Mouse (Mus musculus) myocyte (in vitro differentiated cells): ENCODE results near the gene Cyfip2. TPM values are rescaled to one million over a fixed set of nuclear protein-coding genes. Genes with fewer than 3 reads are reported as not detected.

Experiments
- H3K27me3 ChIP-seq: one replicate; pipeline ENCODE4 v1.6.1; 2011; ENCODE audit not compliant: control insufficient read depth, insufficient read depth, insufficient read length
- H3K36me3 ChIP-seq: one replicate; pipeline ENCODE4 v1.6.1; 2011; ENCODE audit not compliant: control insufficient read depth, insufficient read depth
- H3K4me2 ChIP-seq: one replicate; pipeline ENCODE4 v1.6.1; 2011; ENCODE audit warnings: low read depth, control low read depth
- H3K4me3 ChIP-seq: one replicate; pipeline ENCODE4 v1.5.1; 2011; ENCODE audit warnings: mild to moderate bottlenecking, control low read depth, moderate library complexity
- H3K79me2 ChIP-seq: one replicate; pipeline ENCODE4 v1.6.1; 2011; ENCODE audit not compliant: control insufficient read depth, insufficient read depth
- H3ac ChIP-seq: one replicate; pipeline ENCODE4 v1.6.1; 2011; ENCODE audit not compliant: control insufficient read depth, insufficient read length
- CEBPB ChIP-seq: IDR thresholded peaks from 2 replicates; pipeline ENCODE4 v1.6.1; 2011; ENCODE audit warnings: mild to moderate bottlenecking, moderate library complexity; ENCODE audit not compliant: poor library complexity, insufficient read depth, severe bottlenecking
- E2F4 ChIP-seq: IDR thresholded peaks from one replicate; pipeline ENCODE4 v1.6.1; 2011; ENCODE audit warnings: mild to moderate bottlenecking, control low read depth, moderate library complexity; ENCODE audit not compliant: insufficient read depth
- MAX ChIP-seq: IDR thresholded peaks from one replicate; pipeline ENCODE4 v1.6.1; 2011; ENCODE audit warnings: low read depth, mild to moderate bottlenecking, control low read depth
- MYOD1 ChIP-seq, 3 experiments: IDR thresholded peaks; one replicate each; pipeline ENCODE4 v1.6.1; 2011; ENCODE audit warnings: control low read depth in 2 of 3, low read depth in 2 of 3, mild to moderate bottlenecking in 2 of 3, moderate library complexity in 1 of 3; ENCODE audit not compliant: insufficient read length in 2 of 3, control insufficient read depth in 1 of 3
- MYOG ChIP-seq, 3 experiments: IDR thresholded peaks; one replicate each; pipeline ENCODE4 v1.6.1; 2011; ENCODE audit warnings: control low read depth in 2 of 3, low read depth in 2 of 3, mild to moderate bottlenecking in 2 of 3; ENCODE audit not compliant: insufficient read length in 2 of 3, control insufficient read depth in 1 of 3, insufficient read depth in 1 of 3
- POLR2A ChIP-seq: IDR thresholded peaks from one replicate; pipeline ENCODE4 v1.6.1; 2011; ENCODE audit warnings: low read depth, mild to moderate bottlenecking, control low read depth, moderate library complexity; ENCODE audit not compliant: insufficient read length
- POLR2AphosphoS2 ChIP-seq: IDR thresholded peaks from one replicate; pipeline ENCODE4 v1.6.1; 2011; ENCODE audit warnings: low read depth, control low read depth; ENCODE audit not compliant: insufficient read length
- REST ChIP-seq: IDR thresholded peaks from one replicate; pipeline ENCODE4 v1.6.1; 2011; ENCODE audit warnings: mild to moderate bottlenecking, control low read depth, moderate library complexity; ENCODE audit not compliant: insufficient read depth, insufficient read length
- SRF ChIP-seq: IDR thresholded peaks from one replicate; pipeline ENCODE4 v1.6.1; 2011; ENCODE audit warnings: low read depth; ENCODE audit not compliant: control insufficient read depth, insufficient read length
- TCF12 ChIP-seq: IDR thresholded peaks from one replicate; pipeline ENCODE4 v1.6.1; 2011; ENCODE audit warnings: mild to moderate bottlenecking, control low read depth; ENCODE audit not compliant: poor library complexity, insufficient read depth, severe bottlenecking
- TCF3 ChIP-seq: IDR thresholded peaks from one replicate; pipeline ENCODE4 v1.6.1; 2011; ENCODE audit warnings: low read depth, control low read depth; ENCODE audit not compliant: insufficient read length
- USF1 ChIP-seq: IDR thresholded peaks from one replicate; pipeline ENCODE4 v1.6.1; 2011; ENCODE audit warnings: low read depth, mild to moderate bottlenecking, control low read depth, moderate library complexity
- polyA plus RNA-seq: library from polyadenylated mRNA; unstranded; fragments of >200 nt; fragmentation: generic; extraction: Trizol; gene quantifications from one replicate; pipeline ENCODE4 v1.2.1, GENCODE M21; 2012; ENCODE audit warnings: missing spikeins

Cyfip2 gene
- polyA plus RNA-seq, 1 experiment, result 16.9 TPM

DNA sequence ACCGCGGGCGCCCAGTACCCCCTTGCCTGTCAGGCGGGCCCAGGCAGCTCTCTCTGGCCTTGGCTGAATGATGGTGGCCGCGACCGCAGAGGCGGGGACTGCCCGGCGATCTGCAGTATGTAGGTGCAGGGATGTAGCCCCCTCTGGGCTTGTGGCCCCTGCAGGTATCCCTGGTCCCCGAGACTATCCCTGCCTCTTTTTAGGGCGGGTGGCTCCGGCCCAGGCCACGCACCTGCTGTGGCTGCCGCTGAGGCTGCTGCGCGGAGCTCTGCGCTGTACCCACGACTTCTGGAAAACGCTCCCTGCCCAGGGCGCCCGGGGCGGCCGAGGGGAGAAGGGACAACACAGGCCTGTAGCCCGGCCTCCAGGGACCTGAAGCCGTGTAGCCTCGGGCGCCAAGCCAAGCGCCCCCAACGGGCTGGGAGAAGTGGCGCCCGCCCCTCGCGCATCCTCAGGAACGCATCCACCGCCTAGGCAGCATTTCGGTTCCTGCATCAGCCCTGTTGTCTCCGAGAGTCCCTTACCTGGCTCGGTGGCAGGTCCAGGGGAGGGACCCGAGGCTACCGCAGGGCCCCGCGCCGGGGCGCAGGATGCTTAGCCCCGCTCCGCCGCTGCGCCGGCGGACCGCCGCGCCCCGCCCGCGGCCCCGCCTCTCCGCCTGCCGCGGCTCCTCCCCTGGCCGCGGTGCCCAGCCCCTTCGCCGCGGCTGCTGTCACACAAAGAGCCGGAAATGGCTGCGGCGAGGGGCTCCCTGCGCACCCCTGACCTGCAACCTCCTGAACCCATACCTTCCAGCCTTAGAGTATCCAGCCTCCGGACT, 746 bp downstream of the Cyfip2 start:
- no peak overlapping the region for H3ac ChIP-seq
- peaks cover 3% of the 10 kb centered on the region for H3K79me2 ChIP-seq
- TF ChIP-seq POLR2A (peak; percentile 26), CEBPB (no peak), E2F4 (no peak), SRF (no peak), MYOD1 (IDR thresholded peaks at IDR 0.05; ENCODE audit: control insufficient read depth in 1 of 3, insufficient read length in 2 of 3, low read depth in 2 of 3) (peak in 1 of 3 experiments; percentile 30), MYOG (IDR thresholded peaks at IDR 0.05; ENCODE audit: control insufficient read depth in 1 of 3, insufficient read depth in 1 of 3, insufficient read length in 2 of 3, low read depth in 2 of 3) (no peak), POLR2AphosphoS2 (no peak)
- peak overlapping the region; percentile 94 for H3K4me2 ChIP-seq
- H3K4me3 ChIP-seq, result peak overlapping the region; percentile 25
- peaks cover 6% of the 10 kb centered on the region for H3K27me3 ChIP-seq
- no peaks in the 10 kb centered on the region for H3K36me3 ChIP-seq

DNA sequence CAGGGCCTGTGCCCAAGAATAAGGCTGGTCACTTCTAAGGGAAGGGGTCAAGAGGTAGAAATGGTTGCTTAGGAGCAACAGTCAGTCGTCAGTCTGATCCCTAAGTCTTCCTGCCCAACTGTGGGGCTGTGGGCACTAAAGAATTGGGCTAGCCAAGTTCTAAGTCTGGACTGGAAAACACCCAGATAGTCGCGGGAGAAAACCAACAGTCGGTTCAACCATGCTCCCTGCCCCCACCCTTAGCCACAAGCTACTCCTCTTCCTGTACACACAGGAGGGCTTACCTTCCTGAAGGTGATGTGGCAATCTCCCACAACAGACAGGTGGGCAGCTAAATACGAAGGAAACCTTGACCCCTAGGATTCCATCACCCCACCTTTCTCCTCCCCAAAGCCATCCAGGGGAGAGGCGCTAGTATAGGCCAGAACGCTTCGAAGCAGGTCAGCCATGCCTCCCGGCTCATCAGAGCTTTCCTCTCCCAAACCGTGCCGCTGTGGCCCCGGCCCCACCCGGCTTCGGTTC, 1.4 kb downstream of the Cyfip2 start:
- Histone ChIP-seq H3K4me2 (peak overlapping the region; percentile 94), H3ac (no peak overlapping the region), H3K79me2 (peaks cover 3% of the 10 kb centered on the region), H3K4me3 (peak overlapping the region; percentile 25), H3K27me3 (peaks cover 6% of the 10 kb centered on the region), H3K36me3 (no peaks in the 10 kb centered on the region)
- TF ChIP-seq MYOG (IDR thresholded peaks at IDR 0.05; ENCODE audit: control insufficient read depth in 1 of 3, insufficient read depth in 1 of 3, insufficient read length in 2 of 3, low read depth in 2 of 3), result no peak

DNA sequence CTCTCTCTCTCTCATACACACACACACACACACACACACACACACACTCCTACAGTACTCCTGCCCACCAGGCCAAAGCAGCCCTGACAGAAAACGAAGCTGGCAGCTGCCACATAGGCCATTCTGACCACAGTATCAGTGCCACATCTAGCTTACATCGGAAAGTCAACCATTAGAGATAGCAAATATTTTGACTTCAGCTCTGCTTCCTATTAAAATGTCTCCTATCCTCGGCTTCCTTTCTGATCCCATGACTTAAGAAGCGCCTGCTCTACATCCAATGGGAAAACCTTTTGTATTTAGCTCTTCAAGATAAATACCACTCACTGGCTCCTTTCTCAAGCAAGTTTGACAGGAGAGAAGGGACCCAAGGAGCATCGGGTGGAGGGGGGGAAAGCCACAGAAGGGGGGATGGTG, 2.0 kb downstream of the Cyfip2 start:
- Histone ChIP-seq H3K27me3 (peaks cover 6% of the 10 kb centered on the region), H3K4me2 (peak overlapping the region; percentile 12), H3K4me3 (peak overlapping the region; percentile 25), H3ac (no peak overlapping the region), H3K36me3 (no peaks in the 10 kb centered on the region), H3K79me2 (peaks cover 3% of the 10 kb centered on the region)
- no peak for TF ChIP-seq REST
- no peak for TF ChIP-seq TCF3
- no peak for TF ChIP-seq USF1
- no peak for TF ChIP-seq MYOD1 (IDR thresholded peaks at IDR 0.05; ENCODE audit: control insufficient read depth in 1 of 3, insufficient read length in 2 of 3, low read depth in 2 of 3)
- TF ChIP-seq MYOG (IDR thresholded peaks at IDR 0.05; ENCODE audit: control insufficient read depth in 1 of 3, insufficient read depth in 1 of 3, insufficient read length in 2 of 3, low read depth in 2 of 3), result no peak

DNA sequence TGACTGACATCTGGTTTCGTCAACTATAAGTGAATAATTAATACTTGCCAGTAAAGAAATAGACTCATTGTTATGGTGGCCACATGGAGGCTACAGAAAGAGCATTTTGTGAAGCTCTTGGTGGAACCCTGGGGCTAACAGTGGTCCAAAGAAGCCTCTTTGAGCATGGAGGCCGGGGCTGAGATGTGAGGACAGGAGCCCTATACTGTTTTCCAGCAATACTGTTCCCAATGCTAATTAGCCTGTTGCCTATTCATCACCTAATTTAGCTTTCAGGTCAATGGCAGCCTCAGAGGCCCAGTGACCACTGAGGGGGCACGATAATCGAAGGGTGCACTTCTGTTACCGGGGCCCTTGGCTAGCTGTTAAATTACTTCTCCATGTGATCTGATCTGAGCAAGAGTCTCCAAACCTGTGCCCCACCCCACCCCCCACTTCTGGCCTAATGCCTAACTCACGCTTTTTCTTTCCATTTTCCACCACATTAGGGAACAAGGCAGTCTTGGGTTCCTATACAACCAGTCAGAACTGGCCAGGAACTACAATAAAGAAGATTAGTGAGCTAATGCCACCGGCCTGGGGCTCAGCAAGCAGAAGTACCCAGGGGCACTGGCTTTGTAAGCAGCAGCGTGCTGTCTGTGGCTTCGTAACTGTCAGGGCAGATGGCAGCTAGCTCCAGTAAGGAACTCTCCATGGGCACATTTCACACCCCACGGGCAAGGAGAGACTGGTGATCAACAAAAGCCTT, 2.7 kb downstream of the Cyfip2 start:
- no peak overlapping the region for H3ac ChIP-seq
- peaks cover 3% of the 10 kb centered on the region for H3K79me2 ChIP-seq
- no peak overlapping the region for H3K4me3 ChIP-seq
- H3K27me3 ChIP-seq, result peaks cover 6% of the 10 kb centered on the region
- TF ChIP-seq E2F4 (no peak), USF1 (no peak), MAX (no peak), SRF (no peak), TCF3 (no peak), POLR2A (no peak), POLR2AphosphoS2 (no peak), MYOD1 (IDR thresholded peaks at IDR 0.05; ENCODE audit: control insufficient read depth in 1 of 3, insufficient read length in 2 of 3, low read depth in 2 of 3) (no peak), REST (no peak), TCF12 (no peak), CEBPB (no peak), MYOG (IDR thresholded peaks at IDR 0.05; ENCODE audit: control insufficient read depth in 1 of 3, insufficient read depth in 1 of 3, insufficient read length in 2 of 3, low read depth in 2 of 3) (no peak)
- H3K4me2 ChIP-seq, result peak overlapping the region; percentile 24
- H3K36me3 ChIP-seq, result no peaks in the 10 kb centered on the region

DNA sequence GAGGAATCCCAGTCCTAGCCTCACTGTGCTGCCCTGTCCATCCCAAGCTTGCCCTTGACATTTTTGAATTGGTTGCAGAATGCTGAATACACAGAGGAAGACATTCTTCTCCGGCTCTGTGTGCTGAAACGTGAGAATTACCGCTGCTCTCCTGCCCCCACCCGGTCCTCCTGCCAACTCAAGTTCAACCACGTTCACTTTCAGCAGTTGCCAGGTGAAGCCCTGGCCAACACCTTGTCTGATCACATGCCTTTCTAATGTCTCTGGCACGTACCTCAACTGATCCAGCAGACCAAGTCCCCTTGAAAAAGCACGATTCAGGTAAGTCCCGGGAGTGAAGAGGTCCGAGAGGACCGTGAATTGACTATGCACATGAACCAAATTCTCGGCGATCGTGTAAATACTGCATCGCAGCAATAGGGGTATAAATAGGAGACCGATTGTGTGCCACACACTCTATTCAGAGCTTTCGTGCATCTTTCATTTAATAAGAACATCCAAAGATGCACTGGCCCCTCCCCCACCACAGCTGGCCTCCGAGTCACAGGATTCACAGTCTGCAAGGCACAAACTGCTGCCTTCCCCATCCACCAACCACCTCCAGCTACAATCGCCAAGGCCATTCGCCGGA, 3.4 kb downstream of the Cyfip2 start:
- TF ChIP-seq TCF12 (no peak), POLR2AphosphoS2 (no peak), USF1 (no peak), MYOD1 (IDR thresholded peaks at IDR 0.05; ENCODE audit: control insufficient read depth in 1 of 3, insufficient read length in 2 of 3, low read depth in 2 of 3) (no peak), SRF (no peak), CEBPB (no peak)
- Histone ChIP-seq H3K4me3 (no peak overlapping the region), H3K27me3 (peaks cover 6% of the 10 kb centered on the region), H3K36me3 (no peaks in the 10 kb centered on the region), H3K79me2 (peaks cover 3% of the 10 kb centered on the region), H3ac (no peak overlapping the region), H3K4me2 (no peak overlapping the region)
